Mouse (Mus musculus) WW6 (cell line): ENCODE data around the gene Slc19a2.
"Not testable (repeated sequence)": the region's sequence is repeated elsewhere in the genome, so short reads cannot be mapped to it uniquely, and the experiment has no call there.

Experiments used
- DNase-seq: peaks from one replicate; pipeline ENCODE4 v3.0.0-alpha.2; 2013; ENCODE audit warnings: low read depth, low spot score

The Slc19a2 gene

GRCm38 (mm10) chr1:164248465-164249331 lies at the start of gene Slc19a2:
Slc19a2 (plus strand) TSS chr1:164249046.
- peak; percentile 86 for DNase-seq

GRCm38 (mm10) chr1:164199551-164199950 lies 49.3 kb upstream of the Slc19a2 start:
- no peak for DNase-seq

GRCm38 (mm10) chr1:164208437-164208836 lies 40.4 kb upstream of the Slc19a2 start:
- DNase-seq: no peak

GRCm38 (mm10) chr1:164210899-164211298 lies 37.9 kb upstream of the Slc19a2 start:
- DNase-seq: no peak

GRCm38 (mm10) chr1:164212686-164213085 lies 36.2 kb upstream of the Slc19a2 start:
- DNase-seq: no peak

- DNase-seq: no peak
These were observed 34.7 kb upstream of the Slc19a2 start for GRCm38 (mm10) chr1:164214190-164214589.

- no peak for DNase-seq
These were observed 33.7 kb upstream of the Slc19a2 start for GRCm38 (mm10) chr1:164215097-164215496.

GRCm38 (mm10) chr1:164215540-164215939 lies 33.3 kb upstream of the Slc19a2 start:
- no peak for DNase-seq

- DNase-seq: no peak
These were observed 30.8 kb upstream of the Slc19a2 start for GRCm38 (mm10) chr1:164217791-164218685.

- DNase-seq: no peak
These were observed 28.6 kb upstream of the Slc19a2 start for GRCm38 (mm10) chr1:164220261-164220660.

- no peak for DNase-seq
These were observed 25.8 kb upstream of the Slc19a2 start for GRCm38 (mm10) chr1:164223089-164223488.

GRCm38 (mm10) chr1:164231937-164232570 lies 16.8 kb upstream of the Slc19a2 start:
- not testable (repeated sequence) for DNase-seq

- DNase-seq: no peak
These were observed 15.4 kb upstream of the Slc19a2 start for GRCm38 (mm10) chr1:164233447-164233846.

GRCm38 (mm10) chr1:164235078-164235477 lies 13.8 kb upstream of the Slc19a2 start:
- DNase-seq: no peak

- DNase-seq: no peak
These were observed 12.8 kb upstream of the Slc19a2 start for GRCm38 (mm10) chr1:164236078-164236477.

GRCm38 (mm10) chr1:164241494-164241893 lies 7.4 kb upstream of the Slc19a2 start:
- no peak for DNase-seq

GRCm38 (mm10) chr1:164242809-164243208 lies 6.0 kb upstream of the Slc19a2 start:
- no peak for DNase-seq

- no peak for DNase-seq
These were observed 1.4 kb upstream of the Slc19a2 start for GRCm38 (mm10) chr1:164247442-164247841.

GRCm38 (mm10) chr1:164247971-164248370 lies 875 bp upstream of the Slc19a2 start:
- no peak for DNase-seq

- DNase-seq: no peak
These were observed 476 bp downstream of the Slc19a2 start for GRCm38 (mm10) chr1:164249332-164249711.

GRCm38 (mm10) chr1:164250391-164251150 lies 1.7 kb downstream of the Slc19a2 start:
- DNase-seq: no peak
